Mouse (Mus musculus) lung, adult 18-20 months (tissue): ENCODE measurements around the gene Myo1g.

ENCODE experiments used
- DNase-seq, 2 experiments: peaks; one replicate each; pipeline ENCODE4 v3.0.0; 2022; ENCODE audit warnings: mixed read lengths in 2 of 2

The Myo1g gene

GRCm38 (mm10) chr11:6487496-6487895 lies 33.3 kb downstream of the Myo1g start:
- peak in 1 of 2 experiments; percentile 39 for DNase-seq

GRCm38 (mm10) chr11:6486916-6487315 lies 33.8 kb downstream of the Myo1g start:
- no peak for DNase-seq

- DNase-seq = no peak
Observed at GRCm38 (mm10) chr11:6484244-6484959, 36.4 kb downstream of the Myo1g start.

DNA sequence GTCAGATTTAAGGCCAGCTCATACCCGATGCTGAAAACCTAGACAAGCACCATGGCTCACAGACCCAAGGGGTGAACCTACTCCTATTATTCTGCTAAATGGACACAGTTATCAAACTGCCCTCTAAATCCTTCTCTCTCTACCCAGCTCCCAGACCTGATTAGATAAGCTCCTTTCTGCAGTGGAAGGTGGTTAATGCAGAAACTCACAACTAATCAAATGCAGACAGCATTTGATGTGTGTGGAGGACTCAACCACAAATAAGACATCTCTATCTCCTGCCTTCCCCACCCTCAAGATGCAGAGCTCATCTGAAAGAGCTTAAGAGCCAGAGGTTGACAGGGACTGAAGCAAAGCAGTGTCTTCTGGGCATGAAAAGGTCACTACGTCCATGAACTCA lies 37.7 kb downstream of the Myo1g start:
- DNase-seq = no peak

DNA sequence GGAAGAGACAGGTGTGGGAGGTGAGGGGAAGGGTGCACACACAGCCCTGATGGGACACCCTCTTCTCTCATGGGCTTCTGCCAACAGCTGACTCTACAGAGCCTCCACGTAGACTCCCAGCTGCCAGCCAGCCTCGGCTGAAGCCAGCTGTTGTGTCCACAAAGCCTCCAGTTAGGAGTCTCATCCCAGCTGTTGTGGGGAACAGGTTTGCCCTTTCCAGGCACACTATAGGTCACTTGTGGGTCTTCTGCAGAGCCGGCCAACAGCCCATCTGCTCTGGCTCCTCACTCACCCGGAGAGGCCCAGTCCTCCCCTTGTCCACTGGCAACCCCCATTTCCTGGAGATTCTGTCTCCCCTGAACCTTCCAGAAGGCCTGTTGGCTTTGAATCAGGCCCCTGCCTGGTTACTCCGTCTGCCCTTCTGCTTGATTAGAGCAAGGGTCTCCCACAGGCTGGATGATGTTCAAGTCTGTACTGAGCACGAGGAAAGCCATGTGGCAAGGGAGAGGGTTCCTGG lies 39.0 kb downstream of the Myo1g start:
- DNase-seq = peak; percentile 39 to 54

- DNase-seq = no peak
Observed at GRCm38 (mm10) chr11:6480681-6481405, 39.9 kb downstream of the Myo1g start.

- no peak for DNase-seq
Observed at GRCm38 (mm10) chr11:6480191-6480590, 40.6 kb downstream of the Myo1g start.

DNA sequence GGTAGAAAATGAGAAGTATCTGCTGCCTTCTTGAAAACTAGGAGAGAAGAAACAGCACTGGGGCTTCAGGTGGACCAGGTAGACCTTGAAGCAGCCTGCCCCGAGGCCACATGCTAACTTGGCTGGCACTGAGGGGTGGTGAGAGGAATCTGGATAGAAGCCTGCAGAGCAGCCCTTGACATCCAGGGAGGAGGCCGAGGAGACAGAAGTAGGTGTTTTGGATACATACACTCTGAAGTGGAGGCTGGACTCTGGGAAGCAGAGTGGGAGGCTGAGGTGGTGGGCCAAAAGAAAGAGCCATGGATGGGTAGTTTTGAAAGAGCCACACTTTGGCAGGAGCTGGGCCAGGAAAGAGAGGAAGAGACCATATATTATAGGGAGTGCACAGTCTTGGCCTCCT lies 41.5 kb downstream of the Myo1g start:
- DNase-seq = no peak

GRCm38 (mm10) chr11:6477350-6477749 lies 43.4 kb downstream of the Myo1g start:
- DNase-seq = no peak

- no peak for DNase-seq
Observed at GRCm38 (mm10) chr11:6476876-6477275, 43.9 kb downstream of the Myo1g start.

DNA sequence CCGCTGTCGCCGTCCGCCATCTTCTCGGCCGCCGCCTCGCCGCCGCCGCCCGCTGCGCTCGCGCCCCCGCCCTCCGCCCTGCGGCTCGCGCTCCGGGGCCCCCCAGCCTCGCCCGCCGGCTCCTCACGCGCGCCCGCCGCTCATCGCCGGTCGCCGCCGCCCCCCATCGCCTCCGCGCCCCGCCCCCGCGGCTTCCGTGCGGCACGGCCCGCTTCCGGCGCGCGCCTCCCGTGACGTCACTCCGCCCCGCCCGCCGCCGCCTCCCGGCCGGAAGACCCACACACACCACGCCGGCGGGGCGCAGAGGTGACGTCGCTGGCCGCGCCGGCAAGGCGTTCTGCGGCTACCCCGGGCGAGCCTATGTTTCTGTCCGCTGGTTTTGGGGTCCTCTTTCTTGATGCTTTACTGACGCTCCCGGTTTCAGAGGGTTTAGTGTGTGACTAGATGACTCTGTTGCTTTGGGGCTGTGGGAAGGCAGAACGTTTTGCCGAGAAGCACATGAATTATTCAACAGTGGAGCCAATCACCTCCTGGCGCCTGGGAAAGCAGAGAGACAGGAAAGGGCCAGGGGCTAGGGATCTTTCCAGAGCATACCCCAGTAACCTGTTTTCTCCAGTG lies 44.8 kb downstream of the Myo1g start, which contains the start of gene Purb:
Gene Purb, minus strand, starts transcription at position 51 of the 618 bp plus-strand sequence.
- DNase-seq = peak; percentile 88 to 90

DNA sequence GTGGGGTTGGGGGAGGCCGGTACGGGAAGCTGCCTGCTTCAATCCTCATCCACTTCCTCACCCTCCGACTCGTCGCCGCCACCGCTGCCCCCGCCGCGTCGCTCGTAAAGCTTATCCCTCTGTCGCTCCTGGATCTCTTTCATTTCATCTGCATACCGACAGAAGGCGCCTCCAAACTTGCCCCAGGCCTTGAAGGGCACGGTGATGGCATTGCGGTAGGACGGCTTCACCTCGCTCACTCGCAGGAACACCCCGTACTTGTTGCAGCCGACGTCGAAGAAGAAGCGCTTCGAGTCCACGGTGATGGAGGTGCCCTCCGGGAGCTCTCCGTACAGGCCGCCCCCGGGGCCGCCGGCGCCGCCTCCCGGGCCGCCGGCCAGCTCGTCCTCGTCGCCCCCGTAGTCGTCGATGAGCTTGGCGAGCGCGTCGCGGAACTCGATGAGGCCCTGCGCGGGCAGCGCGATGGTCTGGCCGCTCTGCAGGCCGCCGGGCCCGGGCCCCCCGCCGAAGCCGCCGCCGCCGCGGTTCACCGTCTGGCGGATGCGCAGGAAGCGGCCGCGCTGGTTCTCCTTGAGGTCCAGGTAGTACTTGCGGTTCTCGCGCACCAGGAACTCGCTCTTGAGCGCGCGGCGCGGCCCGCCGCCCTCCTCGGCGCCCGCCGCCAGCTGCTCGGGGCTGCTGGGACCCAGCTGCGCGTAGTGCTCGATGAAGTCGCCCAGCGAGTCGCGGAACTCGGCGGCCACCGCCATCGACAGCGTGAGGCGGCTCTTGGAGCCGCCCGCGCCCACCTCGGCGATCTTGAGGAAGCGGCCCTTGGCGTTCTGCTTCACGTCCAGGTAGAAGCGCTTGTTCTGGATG lies 45.7 kb downstream of the Myo1g start:
- peak; percentile 53 to 61 for DNase-seq

DNA sequence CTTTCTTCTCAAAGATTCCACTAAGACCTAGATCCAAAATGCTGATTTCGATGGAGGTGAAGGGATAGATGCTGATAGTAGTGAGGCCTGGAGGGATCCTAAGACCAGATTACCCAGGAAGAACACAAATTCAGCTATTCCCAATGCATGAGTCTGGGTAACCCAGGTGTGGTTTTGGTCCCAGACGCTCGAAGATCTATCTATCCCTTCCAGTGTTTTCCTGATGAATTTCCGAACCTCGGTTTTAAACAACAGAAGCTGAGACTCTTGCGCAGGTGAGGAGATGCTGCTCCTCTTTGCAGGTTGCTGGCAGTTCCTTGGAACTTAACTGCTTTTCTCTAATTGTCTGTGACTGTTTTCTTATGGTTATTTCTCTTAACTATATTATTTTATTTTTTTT lies 46.4 kb downstream of the Myo1g start:
- DNase-seq = no peak

DNA sequence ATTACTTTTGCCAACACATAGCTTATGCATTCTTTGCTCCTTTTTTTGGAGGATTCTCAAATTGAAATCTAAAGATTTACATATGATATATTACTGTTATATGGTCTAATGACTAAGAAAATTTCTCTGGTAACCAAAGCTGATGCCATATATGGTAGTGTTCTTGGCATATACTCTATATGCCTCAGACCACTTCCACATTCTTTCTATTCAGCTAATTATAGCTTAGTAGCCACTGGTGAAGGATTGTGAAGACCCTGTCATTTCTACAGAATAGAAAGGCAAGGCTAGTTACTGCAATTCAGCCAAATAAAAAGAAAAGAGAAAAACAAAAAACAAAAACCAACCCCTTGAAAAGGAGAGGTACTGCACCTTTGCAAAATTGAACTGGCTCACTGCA lies 48.7 kb downstream of the Myo1g start:
- no peak for DNase-seq

DNA sequence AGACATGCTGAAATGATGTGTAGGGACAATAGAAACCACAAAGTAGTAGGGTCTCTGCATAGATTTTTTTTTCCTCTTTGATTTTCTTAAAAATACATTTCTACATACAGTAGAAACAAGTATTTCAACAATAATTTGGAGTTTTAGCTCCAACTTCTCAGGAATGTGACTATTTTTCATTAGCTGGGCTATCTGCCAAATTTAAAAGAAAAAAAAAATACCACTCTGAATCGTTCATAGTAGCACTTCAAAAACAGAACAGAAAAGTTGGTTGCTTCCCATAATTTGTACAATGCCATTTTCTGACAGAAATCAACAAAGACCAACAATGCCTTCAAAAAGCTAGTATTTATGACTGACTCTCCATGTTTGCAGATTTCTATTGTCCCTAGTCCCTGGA lies 49.3 kb downstream of the Myo1g start:
- no peak for DNase-seq

GRCm38 (mm10) chr11:6471054-6471453 lies 49.7 kb downstream of the Myo1g start:
- no peak for DNase-seq

GRCm38 (mm10) chr11:6468541-6468940 lies 52.2 kb downstream of the Myo1g start:
- DNase-seq = no peak

DNA sequence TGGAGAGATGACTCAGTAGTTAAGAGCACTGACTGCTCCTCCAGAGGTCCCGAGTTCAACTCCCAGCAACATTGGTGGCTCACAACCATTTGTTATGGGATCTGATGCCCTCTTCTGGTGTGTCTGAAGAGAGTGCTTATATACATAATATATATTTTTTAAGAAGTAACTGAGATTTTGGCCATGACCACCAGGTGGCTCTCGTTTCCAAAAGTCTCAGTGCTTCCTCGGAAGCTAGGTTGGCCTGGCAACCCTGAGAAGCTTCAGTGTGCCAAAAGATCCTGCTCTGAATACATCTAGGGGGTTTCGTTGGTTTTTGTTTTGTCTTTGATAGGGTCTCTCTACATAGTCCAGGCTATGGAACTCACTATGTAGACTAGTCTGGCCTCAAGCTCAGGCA lies 55.6 kb downstream of the Myo1g start:
- DNase-seq = peak; percentile 49 to 65

- no peak for DNase-seq
Observed at GRCm38 (mm10) chr11:6463159-6463837, 57.5 kb downstream of the Myo1g start.
